Mouse (Mus musculus) lung, adult 18-20 months (tissue): ENCODE measurements around the gene Pramel1.
A peak's percentile ranks its signal among the peaks of the same experiment; 100 is the strongest.
"Not testable (repeated sequence)": the region's sequence is repeated elsewhere in the genome, so short reads cannot be mapped to it uniquely, and the experiment has no call there.

Experiments used
- DNase-seq, 2 experiments: peaks; one replicate each; pipeline ENCODE4 v3.0.0; 2022; ENCODE audit warnings: mixed read lengths in 2 of 2

Gene Pramel1

GRCm38 (mm10) chr4:143394181-143394580 is at the start of gene Pramel1:
Pramel1 (plus strand) TSS chr4:143394428.
- DNase-seq = no peak

- DNase-seq = not testable (repeated sequence)
Observed at GRCm38 (mm10) chr4:143345491-143345890, 48.7 kb upstream of the Pramel1 start.

- DNase-seq = no peak
Observed at GRCm38 (mm10) chr4:143348678-143349077, 45.5 kb upstream of the Pramel1 start.

GRCm38 (mm10) chr4:143349484-143349906 is 44.7 kb upstream of the Pramel1 start, which contains the start of gene Lrrc38:
Lrrc38 (plus strand) TSS chr4:143349757.
- no peak for DNase-seq

- no peak for DNase-seq
Observed at GRCm38 (mm10) chr4:143350047-143351015, 43.9 kb upstream of the Pramel1 start.

GRCm38 (mm10) chr4:143352301-143352700 is 41.9 kb upstream of the Pramel1 start:
- DNase-seq = no peak

- no peak for DNase-seq
Observed at GRCm38 (mm10) chr4:143361520-143361919, 32.7 kb upstream of the Pramel1 start.

GRCm38 (mm10) chr4:143366415-143367041 is 27.7 kb upstream of the Pramel1 start:
- no peak for DNase-seq

- no peak for DNase-seq
Observed at GRCm38 (mm10) chr4:143379480-143379879, 14.7 kb upstream of the Pramel1 start.

GRCm38 (mm10) chr4:143379931-143380715 is 14.1 kb upstream of the Pramel1 start:
- no peak for DNase-seq

- no peak for DNase-seq
Observed at GRCm38 (mm10) chr4:143380716-143381004, 13.6 kb upstream of the Pramel1 start.

- no peak for DNase-seq
Observed at GRCm38 (mm10) chr4:143382163-143382562, 12.1 kb upstream of the Pramel1 start.

- DNase-seq = no peak
Observed at GRCm38 (mm10) chr4:143383646-143384045, 10.6 kb upstream of the Pramel1 start.

GRCm38 (mm10) chr4:143388955-143389702 is 5.1 kb upstream of the Pramel1 start:
- no peak for DNase-seq

GRCm38 (mm10) chr4:143411566-143412218 is 17.5 kb downstream of the Pramel1 start:
- DNase-seq = peak; percentile 8 to 14

- DNase-seq = peak; percentile 92 to 93
Observed at GRCm38 (mm10) chr4:143412219-143413092, 18.2 kb downstream of the Pramel1 start, which contains the start of gene Pramef8. Pramef8 (plus strand) TSS chr4:143412426.

GRCm38 (mm10) chr4:143413621-143414020 is 19.4 kb downstream of the Pramel1 start:
- DNase-seq = no peak

GRCm38 (mm10) chr4:143414121-143414520 is 19.9 kb downstream of the Pramel1 start:
- no peak for DNase-seq

- not testable (repeated sequence) for DNase-seq
Observed at GRCm38 (mm10) chr4:143426770-143427169, 32.5 kb downstream of the Pramel1 start.
